ENCODE assay signal across 22 mouse cellular contexts in genomic region chr5:92774419-92774818, GRCm38 (mm10).
A peak's percentile ranks its signal among the peaks of the same experiment; 100 is the strongest.
DNase-seq lines count a peak whose midpoint lies in the region; ATAC-seq and TF ChIP-seq lines count a peak whose summit lies in the region.
"Had no signal": no experiment of that assay in that cellular context is flagged by ENCODE, and none has a peak within 500 bp of the region (broad histone marks: within the 10 kb centered on the region; RNA-seq: fewer than 3 reads in every experiment).

No protein-coding gene starts in this region.

- H3K27ac ChIP-seq in heart, embryonic 14.5 days (replicated peaks in 1 of 2; ENCODE audit: control insufficient read depth in 1 of 2, insufficient read depth in 1 of 2, low read depth in 2 of 2, low read length in 2 of 2): peak overlapping the region; percentile 49 to 64
- H3K27ac ChIP-seq in lung, embryonic 15.5 days: 0 out of 2 replicates have a peak overlapping the region, but pooled peaks have one; percentile 12
- H3K27ac ChIP-seq in olfactory bulb, adult 2 months (ENCODE audit: insufficient read depth, low read depth, low read length): peak overlapping the region; percentile 94
- H3K27ac ChIP-seq: forebrain, embryonic 13.5 days; hindbrain, postnatal 0 days; kidney, embryonic 15.5 days; limb, embryonic 13.5 days; liver, embryonic 12.5 days; midbrain, embryonic 10.5 days; neural tube, embryonic 15.5 days had no signal

- H3K4me2 ChIP-seq in heart, embryonic 14.5 days (ENCODE audit: low read length): no peak overlapping the region; the same call in 1 of the 2 replicates
- no peak overlapping the region for H3K4me2 ChIP-seq in lung, embryonic 15.5 days
- H3K4me2 ChIP-seq: forebrain, embryonic 13.5 days; kidney, embryonic 15.5 days; limb, embryonic 13.5 days; liver, embryonic 12.5 days; neural tube, embryonic 15.5 days had no signal

- no peak for TF ChIP-seq POLR2A in olfactory bulb, adult 2 months (IDR thresholded peaks at IDR 0.05; ENCODE audit: insufficient read depth, low read depth, low read length)

- no peak for TF ChIP-seq CTCF in olfactory bulb, adult 2 months (IDR thresholded peaks at IDR 0.05; ENCODE audit: insufficient read depth, low read depth, low read length)

- intact Hi-C loops in heart, postnatal 14 days (cut with DNase I): no loop called here

- no peaks in the 10 kb centered on the region for H3K36me3 ChIP-seq in heart, embryonic 14.5 days (ENCODE audit: control insufficient read depth, insufficient read depth, low read length)
- no peaks in the 10 kb centered on the region for H3K36me3 ChIP-seq in lung, embryonic 15.5 days
- H3K36me3 ChIP-seq: kidney, embryonic 15.5 days; limb, embryonic 13.5 days; liver, embryonic 12.5 days; neural tube, embryonic 15.5 days had no signal

- no peak for ATAC-seq in heart, embryonic 14.5 days (ENCODE audit: insufficient number of reproducible peaks, insufficient read depth, low FRiP score, low read depth)
- ATAC-seq in lung, embryonic 15.5 days (ENCODE audit: borderline replicate concordance, extremely low read depth, low FRiP score, low TSS enrichment): no peak
- ATAC-seq: forebrain, embryonic 13.5 days; hindbrain, postnatal 0 days; liver, embryonic 12.5 days had no signal

- H3K4me3 ChIP-seq in heart, embryonic 14.5 days (ENCODE audit: control insufficient read depth in 1 of 2, insufficient read depth in 1 of 2, low read depth in 1 of 2, low read length in 2 of 2): no peak overlapping the region
- H3K4me3 ChIP-seq in lung, embryonic 15.5 days: no peak overlapping the region
- H3K4me3 ChIP-seq in olfactory bulb, adult 2 months (ENCODE audit: insufficient read depth, low read depth, low read length): no peak overlapping the region
- H3K4me3 ChIP-seq: forebrain, embryonic 13.5 days; kidney, embryonic 15.5 days; limb, embryonic 13.5 days; liver, embryonic 12.5 days; midbrain, embryonic 10.5 days; neural tube, embryonic 15.5 days had no signal

- 37% methylated on average over 2 of the region's 2 CpGs for WGBS in heart, embryonic 14.5 days
- WGBS in lung, embryonic 15.5 days: 43% methylated on average over 2 of the region's 2 CpGs
- 29% methylated on average over 2 of the region's 2 CpGs for WGBS in olfactory bulb, adult 2 months

- no peaks in the 10 kb centered on the region for H3K9me3 ChIP-seq in heart, embryonic 14.5 days (ENCODE audit: control insufficient read depth, low read length)
- no peaks in the 10 kb centered on the region for H3K9me3 ChIP-seq in lung, embryonic 15.5 days
- H3K9me3 ChIP-seq: forebrain, embryonic 13.5 days; kidney, embryonic 15.5 days; limb, embryonic 13.5 days; liver, embryonic 12.5 days; neural tube, embryonic 15.5 days had no signal

- no peak for DNase-seq in heart, postnatal 14 days
- DNase-seq in lung, postnatal 10 days: no peak
- DNase-seq in telencephalon, adult 2 months (ENCODE audit: low read depth, low spot score): peak; percentile 9
- no peak for DNase-seq in Muller cell, postnatal 12 days (ENCODE audit: inconsistent ontology term)
- DNase-seq: adrenal gland, postnatal 25 days; cerebellum, adult 9-10 months; gastrocnemius, postnatal 36 days; kidney, adult 11 months; kidney, postnatal 36 days; layer of hippocampus, postnatal 36 days; lung, adult 2 months; thymus, postnatal 36 days had no signal

- no peak overlapping the region; the same call in 1 of the 2 replicates for H3K9ac ChIP-seq in heart, embryonic 14.5 days (ENCODE audit: low read length)
- H3K9ac ChIP-seq in lung, embryonic 15.5 days: no peak overlapping the region
- H3K9ac ChIP-seq: forebrain, embryonic 13.5 days; kidney, embryonic 15.5 days; limb, embryonic 13.5 days; liver, embryonic 12.5 days; neural tube, embryonic 15.5 days had no signal

- no peaks in the 10 kb centered on the region for H3K27me3 ChIP-seq in heart, embryonic 14.5 days (ENCODE audit: control insufficient read depth, insufficient read depth, low read length)
- no peaks in the 10 kb centered on the region for H3K27me3 ChIP-seq in lung, embryonic 15.5 days
- H3K27me3 ChIP-seq: forebrain, embryonic 13.5 days; kidney, embryonic 15.5 days; limb, embryonic 13.5 days; liver, embryonic 12.5 days; neural tube, embryonic 15.5 days had no signal

- peaks cover 3 to 20% of the 10 kb centered on the region in 2 experiments for H3K4me1 ChIP-seq in heart, embryonic 14.5 days (ENCODE audit: control insufficient read depth in 2 of 2, insufficient read depth in 2 of 2, low read length in 2 of 2)
- no peaks in the 10 kb centered on the region; the same call in 1 of the 2 replicates for H3K4me1 ChIP-seq in lung, embryonic 15.5 days
- peaks cover 2% of the 10 kb centered on the region; the same call in 1 of the 2 replicates for H3K4me1 ChIP-seq in olfactory bulb, adult 2 months (ENCODE audit: control insufficient read depth, insufficient read depth, low read length)
- H3K4me1 ChIP-seq: forebrain, embryonic 13.5 days; kidney, embryonic 15.5 days; limb, embryonic 13.5 days; liver, embryonic 12.5 days; neural tube, embryonic 15.5 days had no signal

Comparison
In these comparisons a context has a peak if more than half of its experiments do, and no peak if none do; other contexts are left out.
1. H3K27ac ChIP-seq: peak in every context shown above with its lines; median percentile 94 in olfactory bulb, adult 2 months; 56 in heart, embryonic 14.5 days; 12 in lung, embryonic 15.5 days.